Mouse (Mus musculus) small intestine, adult 2 months (tissue): ENCODE measurements around the gene Map7.

Experiments
- CTCF ChIP-seq: fragments of 200-500 bp; IDR thresholded peaks from 2 replicates; pipeline ENCODE4 v1.5.1; 2012; ENCODE audit warnings: low read depth, mild to moderate bottlenecking, control low read depth, inconsistent platforms, low read length, moderate library complexity, mixed read lengths; ENCODE audit not compliant: insufficient replicate concordance, insufficient read length; ENCODE audit errors: extremely low read depth
- POLR2A ChIP-seq: fragments of 200-500 bp; IDR thresholded peaks from 2 replicates; pipeline ENCODE4 v1.6.1; 2012; ENCODE audit warnings: low read depth, mild to moderate bottlenecking, control low read depth, inconsistent platforms, low read length, moderate library complexity

GRCm38 (mm10) chr10:20136505-20136904 is 11.8 kb upstream of the Map7 start:
- TF ChIP-seq POLR2A (no peak), CTCF (no peak)
